Mouse (Mus musculus): ENCODE results near the gene Ephb2.

- TF ChIP-seq MAFK (IDR thresholded peaks at IDR 0.05; ENCODE audit: insufficient read depth, low read depth, low read length) (no peak), ZC3H11A (IDR thresholded peaks at IDR 0.05; ENCODE audit: borderline replicate concordance, low read depth, low read length) (no peak), HCFC1 (IDR thresholded peaks at IDR 0.05; ENCODE audit: borderline replicate concordance, insufficient read depth, low read length) (no peak), ZNF384 (IDR thresholded peaks at IDR 0.05; ENCODE audit: low read depth, low read length) (no peak)
These were observed 93.9 kb downstream of the Ephb2 start for GRCm38 (mm10) chr4:136741840-136742239.

Measured in ES-E14 (cell line).